Mouse (Mus musculus): Measurements from ENCODE around the gene Actg1. TPM values are rescaled to one million over a fixed set of nuclear protein-coding genes. Genes with fewer than 3 reads are reported as not detected.
A peak's percentile ranks its signal among the peaks of the same experiment; 100 is the strongest.

The Actg1 gene
- polyA plus RNA-seq, 1 experiment, result 2,484 TPM

- Histone ChIP-seq H3K9me3 (replicated peaks; ENCODE audit: control insufficient read depth, insufficient read depth, low read length, poor library complexity, severe bottlenecking) (peaks cover 10% of the 10 kb centered on the region; the same call in 1 of the 2 replicates), H3K27me3 (ENCODE audit: control insufficient read depth, insufficient read depth, low read length, poor library complexity, severe bottlenecking) (no peaks in the 10 kb centered on the region), H3K4me1 (ENCODE audit: control insufficient read depth, insufficient read depth, low read length) (peaks cover 5% of the 10 kb centered on the region), H3K36me3 (ENCODE audit: control insufficient read depth, insufficient read depth, low read length, poor library complexity, severe bottlenecking) (no peaks in the 10 kb centered on the region), H3K4me3 (ENCODE audit: low read depth, low read length) (no peak overlapping the region), H3K27ac (ENCODE audit: insufficient read depth, low read length) (peak overlapping the region; percentile 60; the same call in 1 of the 2 replicates), H3K9ac (ENCODE audit: low read depth, poor library complexity, severe bottlenecking) (peak overlapping the region; percentile 73; the same call in 1 of the 2 replicates)
- TF ChIP-seq CTCF (IDR thresholded peaks at IDR 0.05; ENCODE audit: low read depth, low read length) (no peak), EP300 (IDR thresholded peaks at IDR 0.05; ENCODE audit: insufficient read depth, low read depth, low read length) (no peak), POLR2A (IDR thresholded peaks at IDR 0.05; ENCODE audit: insufficient read depth, low read length) (no peak)
These were observed 30.9 kb downstream of the Actg1 start for GRCm38 (mm10) chr11:120317456-120317855.

- H3K36me3 ChIP-seq (ENCODE audit: control insufficient read depth, insufficient read depth, low read length, poor library complexity, severe bottlenecking), result no peaks in the 10 kb centered on the region
These were observed 31.6 kb downstream of the Actg1 start for GRCm38 (mm10) chr11:120316690-120317254.

GRCm38 (mm10) chr11:120315832-120316689 lies 32.3 kb downstream of the Actg1 start:
- H3K4me3 ChIP-seq (ENCODE audit: low read depth, low read length), result peak overlapping the region; percentile 68
- H3K36me3 ChIP-seq (ENCODE audit: control insufficient read depth, insufficient read depth, low read length, poor library complexity, severe bottlenecking), result no peaks in the 10 kb centered on the region
- H3K9me3 ChIP-seq (replicated peaks; ENCODE audit: control insufficient read depth, insufficient read depth, low read length, poor library complexity, severe bottlenecking), result peaks cover 10% of the 10 kb centered on the region; the same call in 1 of the 2 replicates
- TF ChIP-seq POLR2A (IDR thresholded peaks at IDR 0.05; ENCODE audit: insufficient read depth, low read length), result peak; percentile 79
- no peak for TF ChIP-seq EP300 (IDR thresholded peaks at IDR 0.05; ENCODE audit: insufficient read depth, low read depth, low read length)
- no peak for TF ChIP-seq CTCF (IDR thresholded peaks at IDR 0.05; ENCODE audit: low read depth, low read length)
- no peaks in the 10 kb centered on the region for H3K27me3 ChIP-seq (ENCODE audit: control insufficient read depth, insufficient read depth, low read length, poor library complexity, severe bottlenecking)
- peak overlapping the region; percentile 70 for H3K27ac ChIP-seq (ENCODE audit: insufficient read depth, low read length)
- peak overlapping the region; percentile 73 for H3K9ac ChIP-seq (ENCODE audit: low read depth, poor library complexity, severe bottlenecking)
- H3K4me1 ChIP-seq (ENCODE audit: control insufficient read depth, insufficient read depth, low read length), result peaks cover 5% of the 10 kb centered on the region

More at GRCm38 (mm10) chr11:120316690-120317254, 31.6 kb downstream of the Actg1 start:
- Histone ChIP-seq H3K4me1 (ENCODE audit: control insufficient read depth, insufficient read depth, low read length) (peaks cover 5% of the 10 kb centered on the region), H3K9ac (ENCODE audit: low read depth, poor library complexity, severe bottlenecking) (peak overlapping the region; percentile 73), H3K27me3 (ENCODE audit: control insufficient read depth, insufficient read depth, low read length, poor library complexity, severe bottlenecking) (no peaks in the 10 kb centered on the region), H3K4me3 (ENCODE audit: low read depth, low read length) (peak overlapping the region; percentile 65), H3K9me3 (replicated peaks; ENCODE audit: control insufficient read depth, insufficient read depth, low read length, poor library complexity, severe bottlenecking) (peaks cover 10% of the 10 kb centered on the region; the same call in 1 of the 2 replicates), H3K27ac (ENCODE audit: insufficient read depth, low read length) (peak overlapping the region; percentile 60)
- TF ChIP-seq EP300 (IDR thresholded peaks at IDR 0.05; ENCODE audit: insufficient read depth, low read depth, low read length), result no peak
- TF ChIP-seq CTCF (IDR thresholded peaks at IDR 0.05; ENCODE audit: low read depth, low read length), result no peak
- no peak for TF ChIP-seq POLR2A (IDR thresholded peaks at IDR 0.05; ENCODE audit: insufficient read depth, low read length)

- Histone ChIP-seq H3K36me3 (ENCODE audit: control insufficient read depth, insufficient read depth, low read length, poor library complexity, severe bottlenecking) (no peaks in the 10 kb centered on the region), H3K9me3 (replicated peaks; ENCODE audit: control insufficient read depth, insufficient read depth, low read length, poor library complexity, severe bottlenecking) (peaks cover 10% of the 10 kb centered on the region; the same call in 1 of the 2 replicates), H3K27ac (ENCODE audit: insufficient read depth, low read length) (no peak overlapping the region), H3K27me3 (ENCODE audit: control insufficient read depth, insufficient read depth, low read length, poor library complexity, severe bottlenecking) (no peaks in the 10 kb centered on the region), H3K9ac (ENCODE audit: low read depth, poor library complexity, severe bottlenecking) (no peak overlapping the region), H3K4me3 (ENCODE audit: low read depth, low read length) (no peak overlapping the region), H3K4me1 (ENCODE audit: control insufficient read depth, insufficient read depth, low read length) (peaks cover 5% of the 10 kb centered on the region)
- TF ChIP-seq EP300 (IDR thresholded peaks at IDR 0.05; ENCODE audit: insufficient read depth, low read depth, low read length), result no peak
- TF ChIP-seq CTCF (IDR thresholded peaks at IDR 0.05; ENCODE audit: low read depth, low read length), result no peak
- no peak for TF ChIP-seq POLR2A (IDR thresholded peaks at IDR 0.05; ENCODE audit: insufficient read depth, low read length)
These were observed 33.0 kb downstream of the Actg1 start for GRCm38 (mm10) chr11:120315416-120315761.

- Histone ChIP-seq H3K27me3 (ENCODE audit: control insufficient read depth, insufficient read depth, low read length, poor library complexity, severe bottlenecking) (no peaks in the 10 kb centered on the region), H3K9me3 (replicated peaks; ENCODE audit: control insufficient read depth, insufficient read depth, low read length, poor library complexity, severe bottlenecking) (peaks cover 5% of the 10 kb centered on the region; the same call in 1 of the 2 replicates), H3K36me3 (ENCODE audit: control insufficient read depth, insufficient read depth, low read length, poor library complexity, severe bottlenecking) (no peaks in the 10 kb centered on the region), H3K4me1 (ENCODE audit: control insufficient read depth, insufficient read depth, low read length) (peaks cover 5% of the 10 kb centered on the region), H3K9ac (ENCODE audit: low read depth, poor library complexity, severe bottlenecking) (peak overlapping the region; percentile 26; the same call in 1 of the 2 replicates), H3K27ac (ENCODE audit: insufficient read depth, low read length) (peak overlapping the region; percentile 25; the same call in 1 of the 2 replicates), H3K4me3 (ENCODE audit: low read depth, low read length) (no peak overlapping the region)
- no peak for TF ChIP-seq CTCF (IDR thresholded peaks at IDR 0.05; ENCODE audit: low read depth, low read length)
- TF ChIP-seq POLR2A (IDR thresholded peaks at IDR 0.05; ENCODE audit: insufficient read depth, low read length), result no peak
- no peak for TF ChIP-seq EP300 (IDR thresholded peaks at IDR 0.05; ENCODE audit: insufficient read depth, low read depth, low read length)
These were observed 33.5 kb downstream of the Actg1 start for GRCm38 (mm10) chr11:120314721-120315415.
